Comparison of ENCODE assay signal across 19 mouse cellular contexts in the genomic region with DNA sequence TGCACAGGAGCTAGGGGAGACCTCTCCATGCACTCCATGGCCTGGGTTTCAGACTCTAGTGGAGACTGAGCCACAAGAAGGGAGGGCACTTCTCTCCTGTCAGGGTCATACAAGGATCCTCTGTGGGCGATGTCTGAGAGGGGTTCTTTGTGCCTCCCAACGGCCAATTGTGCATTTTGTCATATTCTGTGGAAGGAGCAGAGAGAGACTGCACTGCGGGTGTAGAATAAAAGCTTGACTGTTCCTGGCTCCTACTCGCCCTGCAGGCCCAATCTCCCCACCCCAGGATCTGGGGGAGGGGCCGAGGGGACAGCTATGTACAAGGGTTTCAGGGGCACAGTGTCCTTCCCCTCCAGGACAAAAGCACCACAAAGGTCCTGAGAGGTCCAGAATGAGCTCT. TPM values are rescaled to one million over a fixed set of nuclear protein-coding genes. Genes with fewer than 3 reads are reported as not detected.
DNase-seq lines count a peak whose midpoint lies in the region; ATAC-seq and TF ChIP-seq lines count a peak whose summit lies in the region.
"Had no signal": no experiment of that assay in that cellular context is flagged by ENCODE, and none has a peak within 500 bp of the region (broad histone marks: within the 10 kb centered on the region; RNA-seq: fewer than 3 reads in every experiment).

No protein-coding gene starts in this region.

- H3K9ac ChIP-seq in forebrain, embryonic 16.5 days (replicated peaks; ENCODE audit: low read depth, low read length), result no peak overlapping the region
- H3K9ac ChIP-seq in hindbrain, embryonic 14.5 days, result no peak overlapping the region
- H3K9ac ChIP-seq in hindbrain, embryonic 13.5 days, result no peak overlapping the region; the same call in 1 of the 2 replicates
- H3K9ac ChIP-seq in midbrain, postnatal 0 days (replicated peaks; ENCODE audit: low read length, poor library complexity, severe bottlenecking), result no peak overlapping the region
- H3K9ac ChIP-seq: embryonic facial prominence, embryonic 13.5 days; forebrain, embryonic 15.5 days; heart, embryonic 15.5 days; kidney, embryonic 15.5 days; limb, embryonic 15.5 days; liver, embryonic 15.5 days; midbrain, embryonic 12.5 days; neural tube, embryonic 12.5 days had no signal

- H3K4me2 ChIP-seq in forebrain, embryonic 16.5 days (ENCODE audit: low read length), result no peak overlapping the region
- no peak overlapping the region for H3K4me2 ChIP-seq in hindbrain, embryonic 14.5 days (replicated peaks)
- no peak overlapping the region for H3K4me2 ChIP-seq in hindbrain, embryonic 13.5 days
- no peak overlapping the region for H3K4me2 ChIP-seq in midbrain, postnatal 0 days (ENCODE audit: low read depth, low read length, poor library complexity, severe bottlenecking)
- H3K4me2 ChIP-seq: embryonic facial prominence, embryonic 13.5 days; forebrain, embryonic 15.5 days; heart, embryonic 15.5 days; kidney, embryonic 15.5 days; limb, embryonic 15.5 days; liver, embryonic 15.5 days; midbrain, embryonic 12.5 days; neural tube, embryonic 12.5 days had no signal

- no peaks in the 10 kb centered on the region for H3K9me3 ChIP-seq in forebrain, embryonic 10.5 days
- H3K9me3 ChIP-seq in forebrain, embryonic 16.5 days (ENCODE audit: control insufficient read depth, low read length), result no peaks in the 10 kb centered on the region
- H3K9me3 ChIP-seq in hindbrain, embryonic 14.5 days (ENCODE audit: control insufficient read depth, low read length), result no peaks in the 10 kb centered on the region
- no peaks in the 10 kb centered on the region for H3K9me3 ChIP-seq in hindbrain, embryonic 13.5 days
- no peaks in the 10 kb centered on the region for H3K9me3 ChIP-seq in midbrain, embryonic 10.5 days (replicated peaks)
- no peaks in the 10 kb centered on the region for H3K9me3 ChIP-seq in midbrain, postnatal 0 days (ENCODE audit: low read length)
- H3K9me3 ChIP-seq: embryonic facial prominence, embryonic 13.5 days; forebrain, embryonic 15.5 days; heart, embryonic 15.5 days; kidney, embryonic 15.5 days; limb, embryonic 15.5 days; liver, embryonic 15.5 days; midbrain, embryonic 12.5 days; neural tube, embryonic 12.5 days had no signal

- H3K36me3 ChIP-seq in forebrain, embryonic 10.5 days (replicated peaks), result no peaks in the 10 kb centered on the region
- no peaks in the 10 kb centered on the region for H3K36me3 ChIP-seq in forebrain, embryonic 16.5 days (ENCODE audit: control insufficient read depth, insufficient read depth)
- H3K36me3 ChIP-seq in hindbrain, embryonic 14.5 days (replicated peaks; ENCODE audit: control insufficient read depth, insufficient read depth), result no peaks in the 10 kb centered on the region
- H3K36me3 ChIP-seq in hindbrain, embryonic 13.5 days, result no peaks in the 10 kb centered on the region
- H3K36me3 ChIP-seq in midbrain, embryonic 10.5 days, result no peaks in the 10 kb centered on the region
- no peaks in the 10 kb centered on the region for H3K36me3 ChIP-seq in midbrain, postnatal 0 days (ENCODE audit: insufficient read depth, low read length)
- H3K36me3 ChIP-seq: embryonic facial prominence, embryonic 13.5 days; forebrain, embryonic 15.5 days; heart, embryonic 15.5 days; kidney, embryonic 15.5 days; limb, embryonic 15.5 days; liver, embryonic 15.5 days; midbrain, embryonic 12.5 days; neural tube, embryonic 12.5 days had no signal

- 58% methylated on average over 5 of the region's 5 CpGs for WGBS in forebrain, embryonic 10.5 days
- WGBS in forebrain, embryonic 16.5 days, result 54% methylated on average over 5 of the region's 5 CpGs
- 63% methylated on average over 5 of the region's 5 CpGs for WGBS in hindbrain, embryonic 14.5 days
- WGBS in hindbrain, embryonic 13.5 days, result 64% methylated on average over 5 of the region's 5 CpGs
- 80% methylated on average over 5 of the region's 5 CpGs for WGBS in midbrain, embryonic 10.5 days
- WGBS in midbrain, postnatal 0 days, result 62% methylated on average over 5 of the region's 5 CpGs

- no peak for DNase-seq in forebrain, embryonic 10.5 days (ENCODE audit: extremely low spot score, low spot score)
- DNase-seq in hindbrain, embryonic 14.5 days (ENCODE audit: low spot score), result no peak
- no peak for DNase-seq in midbrain, embryonic 10.5 days (ENCODE audit: low spot score)
- no peak for DNase-seq in midbrain, postnatal 0 days (ENCODE audit: low spot score)
- peak; percentile 70 for DNase-seq in telencephalon, adult 2 months (ENCODE audit: low read depth, low spot score)
- DNase-seq: heart, adult 18-20 months; thymus, postnatal 25 days had no signal

- H3K4me3 ChIP-seq in forebrain, embryonic 10.5 days, result no peak overlapping the region
- H3K4me3 ChIP-seq in forebrain, embryonic 16.5 days (replicated peaks; ENCODE audit: low read length), result no peak overlapping the region
- H3K4me3 ChIP-seq in hindbrain, embryonic 14.5 days (replicated peaks; ENCODE audit: low read length), result no peak overlapping the region
- H3K4me3 ChIP-seq in hindbrain, embryonic 13.5 days, result no peak overlapping the region
- no peak overlapping the region for H3K4me3 ChIP-seq in midbrain, embryonic 10.5 days
- H3K4me3 ChIP-seq in midbrain, postnatal 0 days (ENCODE audit: low read depth, low read length), result no peak overlapping the region
- H3K4me3 ChIP-seq: embryonic facial prominence, embryonic 13.5 days; forebrain, embryonic 15.5 days; heart, embryonic 15.5 days; kidney, embryonic 15.5 days; limb, embryonic 15.5 days; liver, embryonic 15.5 days; midbrain, embryonic 12.5 days; neural tube, embryonic 12.5 days had no signal

- peaks cover 43% of the 10 kb centered on the region for H3K4me1 ChIP-seq in forebrain, embryonic 10.5 days
- peaks cover 21% of the 10 kb centered on the region for H3K4me1 ChIP-seq in forebrain, embryonic 16.5 days (replicated peaks; ENCODE audit: control insufficient read depth, insufficient read depth, low read length)
- H3K4me1 ChIP-seq in hindbrain, embryonic 14.5 days (replicated peaks; ENCODE audit: control insufficient read depth, insufficient read depth, low read length), result 0 out of 2 replicates have a peak, but pooled peaks cover 5% of the 10 kb centered on the region
- H3K4me1 ChIP-seq in hindbrain, embryonic 13.5 days (replicated peaks), result peaks cover 16% of the 10 kb centered on the region
- H3K4me1 ChIP-seq in midbrain, embryonic 10.5 days, result peaks cover 25% of the 10 kb centered on the region
- no peaks in the 10 kb centered on the region; the same call in 1 of the 2 replicates for H3K4me1 ChIP-seq in midbrain, postnatal 0 days (ENCODE audit: insufficient read depth, low read length)
- H3K4me1 ChIP-seq: midbrain, embryonic 12.5 days had no signal

- peak overlapping the region; percentile 44; the same call in 1 of the 2 replicates for H3K27ac ChIP-seq in forebrain, embryonic 10.5 days
- no peak overlapping the region for H3K27ac ChIP-seq in forebrain, embryonic 16.5 days (ENCODE audit: low read length)
- H3K27ac ChIP-seq in hindbrain, embryonic 14.5 days, result no peak overlapping the region
- no peak overlapping the region for H3K27ac ChIP-seq in hindbrain, embryonic 13.5 days
- 0 out of 2 replicates have a peak overlapping the region, but pooled peaks have one; percentile 35 for H3K27ac ChIP-seq in midbrain, embryonic 10.5 days (replicated peaks)
- no peak overlapping the region for H3K27ac ChIP-seq in midbrain, postnatal 0 days (ENCODE audit: low read depth, low read length)
- H3K27ac ChIP-seq: embryonic facial prominence, embryonic 13.5 days; forebrain, embryonic 15.5 days; heart, embryonic 15.5 days; kidney, embryonic 15.5 days; limb, embryonic 15.5 days; liver, embryonic 15.5 days; macrophage; midbrain, embryonic 12.5 days; neural tube, embryonic 12.5 days had no signal

- H3K27me3 ChIP-seq in forebrain, embryonic 10.5 days (ENCODE audit: poor library complexity, severe bottlenecking), result no peaks in the 10 kb centered on the region
- H3K27me3 ChIP-seq in forebrain, embryonic 16.5 days (replicated peaks; ENCODE audit: control insufficient read depth, insufficient read depth, low read length), result no peaks in the 10 kb centered on the region
- H3K27me3 ChIP-seq in hindbrain, embryonic 14.5 days (ENCODE audit: control insufficient read depth, insufficient read depth, low read length), result no peaks in the 10 kb centered on the region
- 0 out of 2 replicates have a peak, but pooled peaks cover 4% of the 10 kb centered on the region for H3K27me3 ChIP-seq in hindbrain, embryonic 13.5 days
- no peaks in the 10 kb centered on the region for H3K27me3 ChIP-seq in midbrain, embryonic 10.5 days (ENCODE audit: low read depth, poor library complexity, severe bottlenecking)
- H3K27me3 ChIP-seq in midbrain, postnatal 0 days (ENCODE audit: insufficient read depth, low read length), result no peaks in the 10 kb centered on the region
- H3K27me3 ChIP-seq: embryonic facial prominence, embryonic 13.5 days; forebrain, embryonic 15.5 days; heart, embryonic 15.5 days; kidney, embryonic 15.5 days; limb, embryonic 15.5 days; neural tube, embryonic 12.5 days had no signal

- no peak for ATAC-seq in forebrain, embryonic 16.5 days
- 0 out of 2 replicates have a peak, but pooled peaks have one; percentile 22 for ATAC-seq in hindbrain, embryonic 14.5 days (ENCODE audit: low FRiP score)
- ATAC-seq in hindbrain, embryonic 13.5 days (ENCODE audit: low FRiP score), result no peak
- no peak for ATAC-seq in midbrain, postnatal 0 days (ENCODE audit: low FRiP score)

- no peak for TF ChIP-seq CTCF in midbrain, postnatal 0 days (IDR thresholded peaks at IDR 0.05)

RNA-seq across cellular contexts. Expression of gene Fam178b, which starts 49.1 kb away (rescaled TPM):
- polyA plus RNA-seq in forebrain, embryonic 10.5 days (2016; fragmentation: Nextera tagmentation; extraction: Ambion mirVana), result 0.42 and 0.79 TPM in 2 replicates
- polyA plus RNA-seq in forebrain, embryonic 16.5 days (2015; fragmentation: Nextera tagmentation; extraction: Ambion mirVana), result 0.34 TPM in 1 of 2 replicates, not detected in the other
- not detected in 2 replicates for polyA plus RNA-seq in hindbrain, embryonic 14.5 days (2014; fragmentation: Nextera tagmentation; extraction: Ambion mirVana)
- 0.27 and 0.32 TPM in 2 replicates for polyA plus RNA-seq in hindbrain, embryonic 13.5 days (2015; fragmentation: Nextera tagmentation; extraction: Ambion mirVana)
- 0.33 and 0.50 TPM in 2 replicates for polyA plus RNA-seq in midbrain, embryonic 10.5 days (2016; fragmentation: Nextera tagmentation; extraction: Ambion mirVana)
- not detected in 2 replicates for total RNA-seq in midbrain, postnatal 0 days (2014; rRNA removed)
- 0.20 and 0.32 TPM in 2 replicates for polyA plus RNA-seq in midbrain, postnatal 0 days (2015; fragmentation: Nextera tagmentation; extraction: Ambion mirVana)
- total RNA-seq: hematopoietic stem cell, adult 5-6 weeks had no signal
- polyA plus RNA-seq: forebrain, embryonic 15.5 days; macrophage; midbrain, embryonic 12.5 days had no signal

RNA-seq across cellular contexts. Expression of gene Cox5b, which starts 57.3 kb away (rescaled TPM):
- 496 and 519 TPM in 2 replicates for polyA plus RNA-seq in forebrain, embryonic 10.5 days (2016; fragmentation: Nextera tagmentation; extraction: Ambion mirVana)
- 480 and 516 TPM in 2 replicates for polyA plus RNA-seq in forebrain, embryonic 16.5 days (2015; fragmentation: Nextera tagmentation; extraction: Ambion mirVana)
- 772 and 811 TPM in 2 replicates for polyA plus RNA-seq in hindbrain, embryonic 14.5 days (2014; fragmentation: Nextera tagmentation; extraction: Ambion mirVana)
- 619 and 648 TPM in 2 replicates for polyA plus RNA-seq in hindbrain, embryonic 13.5 days (2015; fragmentation: Nextera tagmentation; extraction: Ambion mirVana)
- 531 and 539 TPM in 2 replicates for polyA plus RNA-seq in midbrain, embryonic 10.5 days (2016; fragmentation: Nextera tagmentation; extraction: Ambion mirVana)
- 346 and 362 TPM in 2 replicates for total RNA-seq in midbrain, postnatal 0 days (2014; rRNA removed)
- polyA plus RNA-seq in midbrain, postnatal 0 days (2015; fragmentation: Nextera tagmentation; extraction: Ambion mirVana), result 835 and 901 TPM in 2 replicates

Comparison
In these comparisons a context has a peak if more than half of its experiments do, and no peak if none do; other contexts are left out.
1. H3K27ac ChIP-seq: peak in forebrain, embryonic 10.5 days (single experiment) and midbrain, embryonic 10.5 days (single experiment); none in forebrain, embryonic 16.5 days (single experiment), hindbrain, embryonic 14.5 days (single experiment), hindbrain, embryonic 13.5 days (single experiment) and midbrain, postnatal 0 days (single experiment).